Mouse (Mus musculus) liver, embryonic 14.5 days (tissue): ENCODE results near the gene Tmem265.

Source experiments
- CTCF ChIP-seq: IDR thresholded peaks from 2 replicates; pipeline ENCODE4 v1.5.1; 2016; ENCODE audit warnings: antibody characterized with exemption, low read depth, control low read depth
- EP300 ChIP-seq: IDR thresholded peaks from 2 replicates; pipeline ENCODE4 v1.6.1; 2016; ENCODE audit warnings: antibody characterized with exemption, low read depth

- TF ChIP-seq CTCF (no peak), EP300 (no peak)
These were observed 55.1 kb downstream of the Tmem265 start for GRCm38 (mm10) chr7:127616336-127616735.
